Mouse (Mus musculus) megakaryocyte, embryonic 14.5 days (primary cell): Measurements from ENCODE around the gene Myo15b.

Experiments
- FLI1 ChIP-seq: IDR thresholded peaks from 2 replicates; pipeline ENCODE4 v1.6.1; 2012; ENCODE audit warnings: low read length, inconsistent platforms, mixed read lengths
- GATA1 ChIP-seq: IDR thresholded peaks from 3 replicates; pipeline ENCODE4 v1.6.1; 2012; ENCODE audit warnings: mixed read lengths, low read length, inconsistent platforms, borderline replicate concordance

DNA sequence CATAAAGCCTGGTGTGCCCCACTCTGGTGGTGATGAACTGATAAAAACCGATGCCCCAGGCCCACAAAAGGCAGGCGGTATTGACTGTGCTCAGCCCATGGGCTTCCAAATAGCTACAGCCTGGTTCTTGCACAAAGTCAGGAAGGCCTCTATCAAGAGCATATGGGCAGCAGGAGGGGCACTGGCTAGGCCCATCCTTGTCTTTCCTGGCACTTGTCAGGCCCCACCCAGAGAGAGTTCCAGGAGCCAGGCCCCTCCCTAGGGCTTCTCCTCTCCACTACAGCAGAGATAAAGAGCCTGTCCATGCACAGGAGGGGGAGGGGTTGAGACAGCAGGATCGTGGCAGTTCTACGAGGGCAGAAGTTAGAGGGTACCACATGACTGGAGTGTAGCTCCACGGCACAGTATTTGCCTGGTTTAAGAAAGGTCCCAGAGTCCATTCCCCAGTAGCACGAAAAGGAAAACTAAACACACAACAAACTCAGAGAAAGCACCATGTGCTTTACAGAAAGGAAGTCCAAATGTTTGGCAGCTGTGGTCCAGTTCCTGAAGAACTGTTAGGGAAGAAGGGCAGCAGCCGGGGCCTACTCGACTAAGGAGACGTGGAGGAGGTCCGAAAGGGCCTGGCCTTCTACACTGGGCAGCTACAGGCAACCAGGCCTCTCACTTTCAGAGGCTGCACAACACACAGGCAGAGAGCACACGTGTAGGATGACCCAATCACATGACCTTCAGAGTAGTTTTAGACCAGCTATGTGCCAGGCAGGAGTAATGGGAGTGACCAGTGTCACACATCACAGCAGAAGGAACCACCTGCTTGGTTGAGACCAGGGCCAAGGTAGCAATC lies 45.4 kb downstream of the Myo15b start:
- no peak for TF ChIP-seq GATA1
- no peak for TF ChIP-seq FLI1
